Mouse (Mus musculus): ENCODE data around the gene Osbpl8. TPM values are rescaled to one million over a fixed set of nuclear protein-coding genes. Genes with fewer than 3 reads are reported as not detected.
"Not testable (repeated sequence)": the region's sequence is repeated elsewhere in the genome, so short reads cannot be mapped to it uniquely, and the experiment has no call there.

Osbpl8 gene
- total RNA-seq, 2 experiments from 2014 or later, result 83.9 to 99.7 TPM

DNA sequence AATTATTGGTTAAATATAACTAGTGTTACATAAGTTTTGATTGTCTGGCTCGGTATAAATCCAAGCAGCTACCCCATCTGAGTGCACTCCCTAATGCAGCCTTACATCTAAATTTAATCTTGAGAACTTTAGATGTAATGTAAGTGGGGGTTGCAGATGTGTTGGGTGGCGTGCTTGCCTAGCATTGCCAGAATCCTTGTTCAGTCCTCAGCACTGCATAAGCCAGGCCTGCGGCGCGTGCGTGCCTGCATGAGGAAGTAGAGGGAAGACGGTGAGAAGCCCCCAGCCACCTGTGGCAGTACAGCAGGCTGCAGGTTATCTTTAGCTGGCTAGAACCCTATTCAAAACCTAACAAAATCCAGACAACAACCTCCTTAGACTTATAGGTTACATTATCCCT lies 13.5 kb downstream of the Osbpl8 start:
- intact Hi-C loops (cut with DNase I), result no loop called here
- DNase-seq (ENCODE audit: low spot score in 2 of 2), result peak; percentile 58 to 69

DNA sequence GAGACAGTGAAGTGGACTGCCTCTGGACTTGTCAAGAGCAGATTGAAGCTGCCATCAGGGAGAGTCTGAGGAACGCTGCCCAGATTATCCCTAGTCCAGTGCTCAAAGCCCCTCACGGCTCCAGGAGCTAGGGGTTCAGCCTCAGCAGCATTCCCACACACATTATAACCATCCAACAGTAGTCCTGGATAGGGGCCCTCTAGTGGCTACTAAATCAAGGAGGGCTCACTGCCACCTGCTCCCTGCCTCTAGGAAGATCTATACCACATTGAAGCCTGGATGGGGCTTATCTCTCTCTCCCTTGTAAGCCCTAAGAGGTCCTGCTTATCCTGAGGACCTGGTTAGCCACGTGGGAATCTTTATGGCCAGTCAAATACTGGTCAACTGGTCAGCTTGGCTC lies 16.1 kb downstream of the Osbpl8 start:
- intact Hi-C loops (cut with DNase I), result no loop called here
- no peak for DNase-seq (ENCODE audit: low spot score in 2 of 2)

DNA sequence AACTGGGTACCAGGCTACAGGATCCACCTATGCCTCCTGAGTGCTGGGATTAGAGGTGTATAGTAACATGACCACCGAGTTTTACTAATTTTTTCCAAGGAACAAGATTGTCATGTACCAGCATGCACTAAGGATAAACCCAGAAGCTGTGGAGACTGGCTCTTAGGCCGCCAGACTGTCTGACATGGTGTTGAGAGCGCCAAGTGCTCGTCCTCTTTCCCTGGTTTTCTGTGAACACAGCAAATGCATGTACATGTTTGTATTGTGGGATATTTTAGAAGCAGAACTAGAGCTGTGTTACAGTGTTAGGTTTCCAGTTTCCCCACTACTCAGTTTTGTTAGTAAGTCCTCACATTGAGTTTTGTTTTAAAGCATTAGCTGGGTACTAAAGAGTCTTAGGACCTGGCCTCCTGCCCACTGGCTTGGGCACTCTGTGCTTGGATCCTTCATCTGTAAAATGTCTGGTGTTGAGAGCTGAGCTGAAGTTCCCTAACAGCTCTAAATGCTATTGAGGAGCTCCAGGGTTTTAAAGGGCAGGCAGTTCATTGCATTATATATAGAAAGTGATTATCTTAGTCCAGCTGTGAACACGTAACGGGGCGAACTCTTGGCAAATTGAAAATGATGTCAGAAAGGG lies 19.2 kb downstream of the Osbpl8 start:
- no peak for DNase-seq (ENCODE audit: low spot score in 2 of 2)
- intact Hi-C loops (cut with DNase I), result no loop called here

DNA sequence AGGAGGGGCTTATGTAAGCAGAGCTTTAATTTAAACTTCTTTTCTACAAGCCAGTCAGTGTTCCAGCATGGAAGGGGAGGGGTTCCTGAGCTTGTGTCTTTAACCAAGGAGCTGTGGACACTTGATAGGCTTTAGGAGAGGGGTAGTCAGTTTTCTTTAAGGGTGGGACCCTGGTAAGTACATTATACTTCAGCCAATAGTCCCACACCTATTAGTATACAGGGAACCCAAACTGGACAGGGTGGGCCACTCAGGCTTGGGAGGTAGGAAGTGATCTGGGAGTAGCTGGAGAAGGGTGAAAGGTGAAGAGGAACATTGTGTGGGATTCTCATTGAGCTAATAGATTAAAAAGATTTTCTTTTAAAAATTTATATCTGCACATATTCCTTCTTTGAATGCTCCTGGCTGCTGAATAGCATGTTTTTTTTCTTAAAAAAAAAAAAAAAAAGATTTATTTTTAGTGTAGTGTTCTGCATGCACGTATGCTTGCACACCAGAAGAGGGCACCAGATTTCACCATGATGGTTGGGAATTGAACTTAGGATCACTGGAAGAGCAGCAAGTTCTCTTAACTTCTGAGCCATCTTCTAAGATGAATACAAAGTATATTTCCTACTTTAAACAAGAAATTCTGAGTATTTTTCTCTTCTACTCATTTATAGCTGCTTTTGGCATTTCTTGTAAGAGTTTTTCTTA lies 21.2 kb downstream of the Osbpl8 start:
- intact Hi-C loops (cut with DNase I), result no loop called here
- DNase-seq (ENCODE audit: low spot score in 2 of 2), result no peak

DNA sequence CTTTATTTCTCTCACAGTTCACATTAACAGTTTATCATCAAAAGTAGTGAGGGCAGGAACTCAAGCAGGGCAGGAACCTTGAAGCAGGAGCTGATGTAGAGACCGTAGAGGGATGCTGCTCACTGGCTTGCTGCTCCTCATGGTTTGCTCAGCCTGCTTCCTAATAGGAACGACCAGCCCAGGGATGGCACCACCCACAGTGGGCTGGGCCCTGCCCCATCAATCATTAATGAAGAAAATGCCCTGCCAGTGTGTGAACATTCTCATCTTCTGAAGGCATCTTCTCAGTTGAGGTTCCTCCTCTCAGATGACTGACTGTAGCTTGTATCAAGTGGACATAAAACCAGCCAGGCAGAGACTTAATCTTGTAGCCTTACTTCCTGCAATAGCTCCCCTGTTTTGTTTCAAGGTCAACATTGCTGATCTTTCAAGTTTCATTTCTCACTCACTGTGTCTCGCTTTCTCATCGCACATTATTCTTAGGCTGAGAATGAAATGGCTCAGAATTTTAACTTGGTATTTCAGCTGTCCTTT lies 24.5 kb downstream of the Osbpl8 start:
- intact Hi-C loops (cut with DNase I), result no loop called here
- no peak for DNase-seq (ENCODE audit: low spot score in 2 of 2)

DNA sequence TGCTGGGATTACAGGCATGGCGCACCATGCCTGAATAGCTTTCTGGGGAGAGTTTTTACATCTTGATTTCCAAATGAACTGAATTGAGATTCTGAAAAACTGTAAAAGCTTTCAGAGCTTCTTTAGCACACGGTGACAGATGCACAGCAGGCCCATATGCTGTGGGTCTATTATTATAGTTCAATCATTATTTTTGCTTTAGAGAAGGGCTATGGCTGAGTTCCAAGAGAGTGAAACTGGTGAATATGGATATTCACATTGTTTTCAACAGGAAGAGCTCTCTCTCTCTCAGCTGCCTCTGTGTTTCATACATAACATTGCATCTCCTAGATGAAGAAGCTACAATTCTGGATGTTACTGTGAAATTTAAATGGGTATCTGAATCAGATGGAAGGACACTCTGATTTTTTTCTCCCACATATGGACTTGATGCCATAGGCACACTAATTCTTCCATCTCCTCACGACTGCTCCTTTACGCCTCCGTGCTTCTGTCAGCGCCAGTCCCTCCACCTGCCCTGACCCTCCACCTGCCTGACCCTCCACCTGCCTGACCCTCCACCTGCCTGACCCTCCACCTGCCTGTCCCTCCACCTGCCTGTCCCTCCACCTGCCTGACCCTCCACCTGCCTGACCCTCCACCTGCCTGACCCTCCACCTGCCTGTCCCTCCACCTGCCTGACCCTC lies 25.7 kb downstream of the Osbpl8 start:
- intact Hi-C loops (cut with DNase I), result no loop called here
- no peak for DNase-seq (ENCODE audit: low spot score in 2 of 2)

DNA sequence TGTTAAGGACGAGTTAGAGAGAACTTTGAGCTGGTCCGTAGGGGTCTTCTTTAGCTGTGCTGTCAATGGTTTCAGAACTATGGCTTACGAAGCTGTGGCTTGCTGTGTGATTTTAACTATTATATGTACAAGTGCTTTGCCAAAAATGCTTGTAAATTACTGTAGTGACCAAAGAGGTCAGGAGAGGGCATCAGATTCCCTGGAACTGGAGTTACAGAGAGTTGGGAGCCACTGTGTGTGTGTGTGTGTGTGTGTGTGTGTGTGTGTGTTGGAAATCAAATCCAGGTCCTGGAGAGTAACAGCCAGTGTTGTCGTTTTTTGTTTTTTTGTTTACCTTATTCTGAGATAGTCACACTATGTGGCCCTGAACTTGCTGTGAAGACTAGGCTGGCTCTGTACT lies 29.0 kb downstream of the Osbpl8 start:
- intact Hi-C loops (cut with DNase I), result no loop called here
- no peak for DNase-seq (ENCODE audit: low spot score in 2 of 2)

DNA sequence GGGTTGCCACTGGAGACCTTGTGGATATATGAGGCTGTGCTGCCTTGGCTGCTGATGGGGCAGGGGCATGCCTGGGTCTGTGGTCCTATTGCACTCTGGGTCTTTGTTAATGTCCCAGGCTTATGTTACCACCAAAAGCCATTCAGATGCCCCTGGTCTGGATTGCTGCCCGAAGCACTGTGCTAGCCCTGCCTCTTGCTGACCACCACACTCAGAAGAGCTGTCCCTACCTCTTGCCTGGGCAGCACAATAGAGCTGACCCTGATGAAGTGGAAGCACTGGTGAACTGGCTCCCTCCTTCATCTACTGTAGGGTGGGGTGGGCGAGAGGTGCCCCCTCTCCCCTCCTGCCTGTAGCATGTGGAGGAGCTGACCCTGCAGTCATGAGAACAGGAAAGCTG lies 31.6 kb downstream of the Osbpl8 start:
- intact Hi-C loops (cut with DNase I), result no loop called here
- DNase-seq (ENCODE audit: low spot score in 2 of 2), result no peak

DNA sequence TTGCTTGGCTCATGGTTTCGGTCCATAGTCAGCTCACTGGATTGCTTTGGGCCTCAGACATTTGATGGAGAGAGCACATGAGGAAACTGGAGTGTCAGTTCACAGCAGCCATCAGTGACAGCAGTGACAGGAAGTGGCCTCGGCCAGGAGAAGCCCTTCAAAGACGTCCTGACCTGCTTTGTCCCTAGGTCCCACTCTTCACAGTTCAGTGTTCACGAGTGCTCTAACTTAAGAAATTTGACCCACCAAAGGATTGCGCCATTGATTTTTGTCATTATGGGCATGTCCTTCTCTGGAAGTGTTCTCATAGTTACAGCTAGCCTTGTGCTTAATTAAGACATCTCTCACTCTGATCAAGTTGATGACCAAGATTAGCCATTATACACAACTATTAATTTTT lies 34.2 kb downstream of the Osbpl8 start:
- intact Hi-C loops (cut with DNase I); DNase-seq (ENCODE audit: low spot score in 2 of 2): not testable (repeated sequence)

DNA sequence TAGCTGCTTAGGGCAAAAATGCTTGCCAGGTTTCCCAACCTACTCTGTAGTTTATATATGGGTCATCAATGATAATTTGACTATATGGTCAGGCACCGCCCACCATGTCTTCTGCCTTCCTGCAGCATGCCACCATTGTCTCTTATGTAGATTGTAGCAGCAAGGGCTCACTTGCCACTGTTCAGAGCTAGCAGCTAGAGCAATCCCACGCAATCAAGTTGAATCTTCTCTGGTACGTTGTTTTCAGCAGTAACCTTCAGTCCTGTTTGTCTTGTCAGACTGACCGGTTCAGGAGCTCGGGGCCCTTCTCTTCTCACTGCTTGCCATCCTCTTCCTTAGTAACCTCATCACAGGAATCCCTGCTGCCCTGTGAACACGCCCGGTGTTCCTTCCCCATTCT lies 36.6 kb downstream of the Osbpl8 start:
- DNase-seq (ENCODE audit: low spot score in 2 of 2), result no peak
- intact Hi-C loops (cut with DNase I), result no loop called here

DNA sequence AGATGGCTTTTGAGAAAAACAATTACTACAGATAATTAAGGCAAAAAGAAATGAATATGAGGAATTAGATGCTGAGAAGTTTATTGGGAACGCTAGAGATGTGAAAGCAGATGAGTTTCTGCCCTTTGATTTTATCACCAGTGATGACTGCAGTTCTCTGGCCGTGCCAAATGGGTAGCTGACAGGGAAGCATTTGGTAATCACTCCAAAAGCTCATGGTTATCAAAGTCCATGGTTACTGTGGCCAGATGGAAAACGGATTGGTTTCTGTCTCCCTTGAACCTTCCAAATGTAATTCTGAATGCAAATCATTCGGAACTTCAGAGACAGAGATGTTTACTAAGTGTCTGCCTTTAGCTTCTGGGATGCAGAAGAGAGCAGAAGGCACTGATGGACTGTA lies 37.1 kb downstream of the Osbpl8 start:
- intact Hi-C loops (cut with DNase I), result no loop called here
- no peak for DNase-seq (ENCODE audit: low spot score in 2 of 2)

DNA sequence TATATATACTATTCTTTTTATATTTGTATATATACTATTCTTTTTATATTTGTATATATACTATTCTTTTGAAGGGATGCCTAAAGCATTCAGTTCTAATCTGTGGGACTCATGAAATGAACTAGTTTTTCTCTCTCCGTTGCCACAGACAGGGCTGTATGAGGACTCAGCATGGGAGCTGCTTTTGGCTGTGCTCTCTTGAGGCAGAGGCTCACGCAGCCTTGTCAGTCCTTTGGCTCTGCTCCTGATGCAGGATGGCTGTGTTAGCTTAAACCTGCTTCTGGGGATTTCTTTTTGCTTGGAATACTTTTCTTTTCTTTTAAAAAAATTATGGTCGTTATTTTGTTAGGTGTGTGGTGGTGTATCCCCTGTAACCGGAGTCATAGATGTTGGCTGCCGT lies 39.5 kb downstream of the Osbpl8 start:
- no peak for DNase-seq (ENCODE audit: low spot score in 2 of 2)
- intact Hi-C loops (cut with DNase I), result no loop called here

DNA sequence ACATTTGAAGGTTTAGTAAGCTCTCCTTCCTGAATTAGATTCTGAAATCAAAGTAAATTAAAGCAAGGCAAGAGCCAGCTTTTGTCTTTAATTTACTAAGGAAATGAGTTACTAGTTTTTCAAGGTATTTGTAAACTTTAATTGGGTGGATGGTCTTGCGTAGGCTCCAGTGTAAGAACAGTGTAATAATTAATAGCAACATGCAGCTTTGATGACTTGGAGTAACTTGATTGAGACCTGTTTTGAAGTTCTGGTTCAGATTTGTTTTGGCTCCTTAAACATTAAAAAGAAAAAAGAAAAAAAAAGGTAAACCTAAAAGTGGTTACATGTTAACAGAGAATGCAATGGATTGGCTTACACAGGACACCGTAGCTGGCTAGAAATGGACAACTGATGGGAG lies 40.9 kb downstream of the Osbpl8 start:
- intact Hi-C loops (cut with DNase I), result no loop called here
- DNase-seq (ENCODE audit: low spot score in 2 of 2), result no peak

DNA sequence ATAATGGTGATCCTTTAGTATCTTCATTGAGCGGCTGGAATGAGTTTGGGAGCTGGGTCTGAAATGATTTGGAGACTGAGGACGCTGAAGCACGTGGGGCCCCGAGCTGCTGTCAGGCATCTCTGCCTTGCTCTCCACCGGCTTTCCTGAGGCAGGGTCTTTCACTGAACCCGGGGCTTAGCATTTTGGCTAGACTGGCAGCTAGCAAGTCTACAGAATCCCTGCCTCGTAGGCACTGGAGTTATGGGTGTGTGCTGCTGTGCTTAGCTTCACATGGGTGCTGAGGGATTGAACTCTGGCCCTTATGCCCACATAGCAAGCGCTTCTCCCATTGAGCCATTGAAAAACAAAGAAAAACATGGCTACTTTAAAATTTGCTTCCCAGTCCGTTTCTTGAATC lies 42.8 kb downstream of the Osbpl8 start:
- no peak for DNase-seq (ENCODE audit: low spot score in 2 of 2)
- intact Hi-C loops (cut with DNase I), result no loop called here

DNA sequence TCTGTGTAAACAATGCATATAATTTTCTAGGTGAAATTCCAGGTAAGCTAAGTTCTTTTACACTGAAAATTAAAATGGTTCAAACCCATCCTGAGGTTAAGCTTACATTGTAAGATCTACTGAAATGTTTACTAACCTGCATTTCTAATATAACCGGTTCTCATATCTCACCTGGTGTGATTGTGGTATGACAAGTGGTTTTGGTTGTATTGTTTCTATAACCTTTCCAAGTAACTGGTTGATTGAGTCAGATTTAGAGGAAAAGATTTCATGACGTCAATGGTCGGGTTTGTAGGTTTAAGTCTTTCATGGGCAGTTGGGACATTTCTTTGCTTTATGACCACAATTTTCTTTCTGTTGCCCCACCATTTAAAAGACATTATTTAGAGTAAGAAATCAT lies 49.5 kb downstream of the Osbpl8 start:
- intact Hi-C loops (cut with DNase I), result no loop called here
- DNase-seq (ENCODE audit: low spot score in 2 of 2), result no peak

DNA sequence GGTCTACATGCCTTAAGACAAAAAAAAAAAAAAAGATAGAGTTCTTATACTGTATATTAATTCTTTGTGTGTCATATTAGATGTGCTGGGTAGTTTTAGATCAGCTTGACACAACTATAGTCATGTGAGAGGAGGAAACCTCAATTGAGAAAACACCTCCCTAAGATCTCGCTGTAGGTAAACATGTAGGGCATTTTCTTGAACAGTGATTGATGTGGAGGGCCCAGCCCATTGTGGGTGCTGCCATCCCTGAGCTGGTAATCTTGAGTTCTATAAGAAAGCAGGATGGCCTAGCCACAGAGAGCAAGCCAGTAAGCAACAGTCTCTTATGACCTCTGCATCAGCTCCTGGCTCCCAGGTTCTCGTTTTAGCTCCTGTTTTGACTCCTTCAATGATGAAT lies 50.1 kb downstream of the Osbpl8 start:
- no peak for DNase-seq (ENCODE audit: low spot score in 2 of 2)
- intact Hi-C loops (cut with DNase I), result no loop called here

DNA sequence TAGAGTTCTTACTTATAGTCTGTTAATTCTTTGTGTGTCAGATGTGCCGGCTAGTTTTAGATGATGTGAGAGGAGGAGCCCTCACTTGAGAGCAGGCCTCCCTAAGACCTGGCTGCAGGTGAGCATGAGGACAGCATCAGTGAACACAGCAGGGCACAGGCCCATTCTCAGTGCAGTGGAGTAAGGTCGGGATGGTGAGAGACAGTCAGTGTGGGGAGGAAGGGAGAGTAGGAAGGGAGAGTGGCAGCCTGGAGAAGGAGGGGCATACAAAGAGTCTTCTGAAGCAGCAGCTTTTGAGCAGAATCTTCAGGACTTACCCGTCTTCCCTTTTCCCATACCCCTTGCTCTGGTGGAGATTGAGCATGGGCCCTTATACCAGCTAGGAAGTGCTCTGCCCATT lies 51.0 kb downstream of the Osbpl8 start:
- intact Hi-C loops (cut with DNase I), result no loop called here
- DNase-seq (ENCODE audit: low spot score in 2 of 2), result no peak

DNA sequence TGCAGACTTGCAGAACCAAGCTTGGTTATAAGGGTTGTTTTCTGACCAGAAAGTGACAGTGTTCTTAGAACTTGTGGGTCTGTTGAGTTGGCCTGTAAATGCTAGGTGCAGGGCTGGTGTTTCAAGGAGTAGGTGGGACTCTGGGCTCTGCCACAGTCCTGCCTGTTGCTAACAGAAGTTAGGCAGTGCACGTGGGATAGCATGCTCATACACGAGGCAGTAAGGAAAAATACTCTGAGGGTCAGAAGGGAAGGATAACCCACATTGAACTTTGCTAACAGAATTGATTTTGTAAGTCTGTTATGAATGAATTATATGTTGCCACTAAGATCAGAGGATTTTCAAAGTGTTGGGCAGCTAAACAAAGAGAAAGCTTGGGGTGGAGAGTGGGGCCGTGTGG lies 51.6 kb downstream of the Osbpl8 start:
- intact Hi-C loops (cut with DNase I), result no loop called here
- no peak for DNase-seq (ENCODE audit: low spot score in 2 of 2)

DNA sequence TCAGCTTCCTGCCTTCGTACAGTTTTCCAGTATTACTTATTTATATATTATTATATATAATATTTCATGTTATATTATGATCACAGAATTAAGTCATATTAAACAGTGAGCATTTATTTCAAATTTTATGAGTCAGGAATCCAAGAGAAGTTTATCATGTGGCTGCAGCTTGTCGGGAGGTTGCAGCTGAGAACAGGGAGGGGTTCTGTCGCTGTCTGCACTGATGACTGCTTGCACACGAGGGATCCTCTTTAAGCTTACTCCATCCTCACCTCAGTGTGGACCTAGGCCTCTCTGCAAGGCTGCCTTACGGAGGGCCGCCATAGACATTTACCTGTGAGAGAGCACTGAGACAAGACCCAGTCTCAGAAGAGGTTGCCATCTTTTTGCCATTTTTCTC lies 58.0 kb downstream of the Osbpl8 start:
- intact Hi-C loops (cut with DNase I), result loop anchor here (10.0 kb wide), 1 partner anchor 62 kb away; no protein-coding TSS in a partner anchor
- DNase-seq (ENCODE audit: low spot score in 2 of 2), result no peak

DNA sequence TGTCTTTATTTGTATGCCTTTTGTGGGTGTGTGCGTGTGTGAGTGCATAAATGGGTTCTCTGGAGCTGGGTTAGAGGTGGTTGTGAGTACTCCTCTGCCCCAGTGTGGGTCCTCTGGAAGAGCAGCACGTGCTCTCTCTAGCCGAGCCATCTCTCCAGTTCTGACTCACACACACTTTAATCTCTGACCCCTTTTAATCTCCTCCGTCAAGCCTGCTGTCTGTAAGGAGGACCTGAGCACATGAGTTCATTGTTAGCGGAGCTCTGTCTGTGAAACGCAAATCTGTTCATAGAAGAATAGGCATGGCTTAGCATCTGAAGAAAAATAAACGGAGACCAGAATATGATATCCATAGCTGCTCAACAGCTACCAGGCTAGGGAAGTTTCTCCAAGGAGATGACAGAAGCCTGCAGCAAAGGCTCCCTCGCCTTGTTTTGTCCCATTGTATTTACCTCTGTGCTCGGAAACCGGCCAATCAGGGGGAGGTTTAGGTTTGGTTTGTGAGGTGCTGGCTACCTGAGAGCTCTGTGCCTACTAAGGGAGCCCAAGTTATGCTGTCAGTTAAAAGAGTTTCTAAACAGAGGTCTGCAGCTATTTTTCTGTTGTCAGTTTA lies 58.8 kb downstream of the Osbpl8 start:
- intact Hi-C loops (cut with DNase I), result loop anchor here (10.0 kb wide), 1 partner anchor 61 kb away; no protein-coding TSS in a partner anchor
- DNase-seq (ENCODE audit: low spot score in 2 of 2), result no peak
